Mouse (Mus musculus) testis, adult 2 months (tissue): ENCODE data around the gene Ado. TPM values are rescaled to one million over a fixed set of nuclear protein-coding genes. Genes with fewer than 3 reads are reported as not detected.

Experiments used
- H3K27ac ChIP-seq: fragments of 200-500 bp; 2 replicates; pipeline ENCODE4 v1.5.1; 2012; ENCODE audit warnings: low read depth, low read length; ENCODE audit not compliant: control insufficient read depth, insufficient read depth
- H3K27me3 ChIP-seq: fragments of 200-500 bp; 2 replicates; pipeline ENCODE4 v1.6.1; 2012; ENCODE audit warnings: mild to moderate bottlenecking, low read length, moderate library complexity; ENCODE audit not compliant: control insufficient read depth, insufficient read depth
- H3K36me3 ChIP-seq: fragments of 200-500 bp; 2 replicates; pipeline ENCODE4 v1.6.1; 2012; ENCODE audit warnings: mild to moderate bottlenecking, low read length; ENCODE audit not compliant: control insufficient read depth, insufficient read depth
- H3K4me1 ChIP-seq: fragments of 200-500 bp; 2 replicates; pipeline ENCODE4 v1.6.1; 2012; ENCODE audit warnings: low read length; ENCODE audit not compliant: control insufficient read depth, insufficient read depth
- H3K4me3 ChIP-seq: fragments of 200-500 bp; 2 replicates; pipeline ENCODE4 v1.5.1; 2012; ENCODE audit warnings: low read depth, mild to moderate bottlenecking, low read length, moderate library complexity, mixed read lengths; ENCODE audit not compliant: control insufficient read depth
- CTCF ChIP-seq: fragments of 200-500 bp; IDR thresholded peaks from 2 replicates; pipeline ENCODE4 v1.5.1; 2012; ENCODE audit warnings: low read depth, mild to moderate bottlenecking, inconsistent platforms, low read length, moderate library complexity; ENCODE audit not compliant: control insufficient read depth, insufficient read depth, insufficient replicate concordance
- POLR2A ChIP-seq: fragments of 200-500 bp; IDR thresholded peaks from 2 replicates; pipeline ENCODE4 v1.6.1; 2012; ENCODE audit warnings: low read depth, mild to moderate bottlenecking, inconsistent platforms, low read length, moderate library complexity; ENCODE audit not compliant: control insufficient read depth
- polyA plus RNA-seq: library from polyadenylated mRNA; depleted of rRNA; stranded (reverse); fragments of >200 nt; gene quantifications from 2 replicates; pipeline ENCODE4 v1.2.3, GENCODE M21; 2012

The Ado gene
- polyA plus RNA-seq, 1 experiment: 10.1 TPM

DNA sequence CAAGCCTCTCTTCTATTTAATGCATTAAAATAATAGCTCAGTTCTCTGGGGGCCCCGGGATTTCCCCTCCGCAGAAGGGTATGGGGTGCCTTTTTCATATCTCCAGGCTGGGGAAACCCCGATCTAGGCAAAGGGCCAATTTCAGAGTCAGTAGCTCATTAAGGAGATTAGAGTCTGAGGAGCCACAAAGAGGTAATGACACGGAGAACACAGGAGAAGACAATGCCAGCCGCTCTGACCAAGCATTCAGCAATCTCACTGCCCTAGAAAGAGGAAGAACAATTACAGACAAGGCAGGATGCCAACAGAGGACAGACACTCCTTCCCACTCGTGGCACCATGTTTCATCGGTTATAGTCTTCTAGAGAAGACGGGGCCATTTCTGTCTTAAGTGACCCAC lies 17.3 kb upstream of the Ado start:
- TF ChIP-seq CTCF (no peak), POLR2A (no peak)
- H3K4me1 ChIP-seq: no peaks in the 10 kb centered on the region
- H3K27me3 ChIP-seq: no peaks in the 10 kb centered on the region
- H3K4me3 ChIP-seq: no peak overlapping the region
- no peaks in the 10 kb centered on the region for H3K36me3 ChIP-seq
- no peak overlapping the region for H3K27ac ChIP-seq

DNA sequence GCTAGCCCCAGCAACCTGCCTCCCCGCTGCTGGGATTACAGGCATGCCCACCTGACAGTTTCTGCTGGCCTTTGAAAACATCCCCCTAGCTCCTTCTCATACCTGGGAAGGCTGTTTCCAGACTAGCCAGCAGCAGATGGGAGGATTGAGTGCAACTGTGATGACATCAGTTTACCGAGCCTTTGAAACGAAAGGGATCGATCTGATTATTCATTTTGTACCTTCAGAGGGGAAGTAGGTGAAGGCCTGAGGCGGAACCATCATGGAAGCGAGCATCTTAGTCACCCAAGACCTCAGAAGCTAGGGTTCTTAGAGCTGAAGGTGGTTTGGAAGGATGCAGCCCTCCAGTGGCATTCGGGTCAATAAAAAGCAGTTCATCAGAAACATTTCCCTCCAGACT lies 15.8 kb upstream of the Ado start:
- H3K27ac ChIP-seq: no peak overlapping the region
- no peak overlapping the region for H3K4me3 ChIP-seq
- no peaks in the 10 kb centered on the region for H3K4me1 ChIP-seq
- no peaks in the 10 kb centered on the region for H3K27me3 ChIP-seq
- no peaks in the 10 kb centered on the region for H3K36me3 ChIP-seq
- TF ChIP-seq POLR2A (no peak), CTCF (no peak)

DNA sequence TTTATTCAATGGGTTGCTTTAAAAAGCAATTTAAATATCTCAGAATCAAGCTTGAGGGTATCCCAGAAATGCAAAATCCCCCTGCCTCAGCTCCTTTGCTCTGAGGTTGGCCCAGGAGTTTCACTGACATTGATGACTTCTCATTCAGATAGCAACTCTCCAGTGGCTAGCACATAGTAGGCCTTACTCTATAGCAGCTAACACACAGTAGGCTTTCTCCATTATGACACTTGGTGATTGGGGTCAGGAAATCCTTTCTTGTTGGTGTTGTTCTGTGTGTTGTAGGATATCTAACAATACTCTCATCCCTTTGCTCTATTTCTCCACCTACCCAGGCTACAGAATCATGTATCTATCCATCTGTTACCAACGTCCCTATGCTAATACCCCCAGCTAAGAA lies 12.4 kb upstream of the Ado start:
- Histone ChIP-seq H3K27ac (no peak overlapping the region), H3K4me1 (no peaks in the 10 kb centered on the region; the same call in 1 of the 2 replicates), H3K27me3 (no peaks in the 10 kb centered on the region), H3K36me3 (no peaks in the 10 kb centered on the region), H3K4me3 (no peak overlapping the region)
- no peak for TF ChIP-seq CTCF
- TF ChIP-seq POLR2A: no peak

DNA sequence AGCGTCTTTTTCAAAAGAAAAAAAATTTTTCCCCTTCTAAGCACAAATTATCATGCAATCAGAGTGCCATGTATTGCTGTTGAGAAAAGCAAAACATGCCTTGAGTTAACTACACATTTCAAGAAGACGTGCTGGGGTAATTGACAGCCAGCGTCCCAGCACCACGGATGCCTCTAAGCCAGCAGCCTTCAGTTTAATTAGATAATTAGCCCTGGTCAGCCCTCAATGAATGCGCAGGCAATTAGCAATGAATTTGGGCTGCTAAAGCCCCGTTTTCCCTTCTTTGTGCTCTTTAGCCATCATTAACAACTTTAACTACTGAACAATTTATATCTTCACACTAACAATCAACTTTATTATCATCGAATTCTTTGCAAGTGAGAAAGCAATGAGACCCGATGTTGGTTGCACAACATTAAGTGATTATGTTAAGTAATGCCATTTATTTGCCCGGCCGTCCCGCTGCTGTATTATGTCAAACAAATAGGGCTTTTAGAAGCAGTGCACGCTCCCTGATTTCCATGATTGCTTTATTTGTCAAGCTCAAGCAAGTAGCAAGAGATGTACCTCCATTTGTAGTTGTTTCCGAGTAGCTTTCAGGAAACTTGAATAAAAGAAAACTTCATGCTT lies 11.1 kb upstream of the Ado start:
- TF ChIP-seq CTCF (no peak), POLR2A (no peak)
- Histone ChIP-seq H3K36me3 (no peaks in the 10 kb centered on the region), H3K27me3 (no peaks in the 10 kb centered on the region), H3K4me3 (no peak overlapping the region), H3K27ac (no peak overlapping the region), H3K4me1 (no peaks in the 10 kb centered on the region; the same call in 1 of the 2 replicates)

DNA sequence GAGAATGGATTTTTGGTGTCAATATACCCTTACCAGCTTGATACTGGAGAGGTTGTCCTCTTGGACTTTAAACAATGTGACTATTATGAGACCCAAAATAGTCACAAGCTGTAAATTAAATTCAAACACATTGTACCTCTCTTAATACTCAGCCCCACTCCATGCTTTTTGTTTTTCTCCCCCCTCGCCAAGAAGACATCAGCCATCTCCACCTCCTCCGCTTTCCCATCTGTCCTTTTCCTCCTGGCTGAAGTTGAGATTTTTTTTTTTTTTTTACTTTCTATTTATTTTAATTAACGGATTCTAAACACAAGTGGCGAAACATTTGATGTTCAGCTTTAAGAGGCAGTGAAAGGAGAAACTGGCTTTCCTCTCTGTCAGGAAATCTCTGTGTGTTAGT lies 9.3 kb upstream of the Ado start:
- TF ChIP-seq CTCF (no peak), POLR2A (no peak)
- no peaks in the 10 kb centered on the region for H3K27me3 ChIP-seq
- no peak overlapping the region for H3K4me3 ChIP-seq
- H3K36me3 ChIP-seq: no peaks in the 10 kb centered on the region
- H3K27ac ChIP-seq: no peak overlapping the region
- no peaks in the 10 kb centered on the region; the same call in 1 of the 2 replicates for H3K4me1 ChIP-seq

DNA sequence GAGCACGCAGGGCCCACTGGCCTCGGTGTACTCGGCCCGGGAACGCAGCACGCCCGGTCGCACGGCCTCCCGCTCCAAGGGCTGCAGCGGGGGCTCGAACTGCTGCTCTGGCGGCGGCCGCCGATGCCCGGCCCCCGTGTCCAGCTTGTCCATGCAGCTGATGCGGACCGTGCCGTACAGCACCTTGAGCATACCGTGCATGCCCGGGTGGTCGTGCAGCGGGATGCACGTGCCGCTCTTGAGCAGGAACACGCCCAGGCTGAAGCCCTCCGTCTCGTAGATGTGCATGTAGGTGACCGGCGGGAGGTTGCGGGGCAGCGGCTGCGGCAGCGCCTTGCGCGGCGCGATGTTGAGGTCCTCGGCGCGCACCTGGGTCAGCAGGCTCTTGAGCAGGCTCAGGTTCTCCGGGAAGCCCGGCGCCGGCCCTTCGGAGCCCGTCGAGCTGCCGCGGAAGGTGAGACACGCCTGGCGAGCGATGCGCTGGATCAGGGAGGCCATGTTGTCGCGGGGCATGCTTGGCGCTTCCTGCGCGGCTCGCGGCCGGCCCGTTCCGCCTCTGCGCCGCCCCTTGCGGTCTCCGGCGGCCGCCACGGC lies 397 bp downstream of the Ado start:
- Histone ChIP-seq H3K4me3 (peak overlapping the region; percentile 86), H3K4me1 (peaks cover 8% of the 10 kb centered on the region), H3K27ac (peak overlapping the region; percentile 62), H3K27me3 (no peaks in the 10 kb centered on the region), H3K36me3 (peaks cover 2% of the 10 kb centered on the region; the same call in 1 of the 2 replicates)
- no peak; the same call in 1 of the 2 replicates for TF ChIP-seq POLR2A
- no peak for TF ChIP-seq CTCF

DNA sequence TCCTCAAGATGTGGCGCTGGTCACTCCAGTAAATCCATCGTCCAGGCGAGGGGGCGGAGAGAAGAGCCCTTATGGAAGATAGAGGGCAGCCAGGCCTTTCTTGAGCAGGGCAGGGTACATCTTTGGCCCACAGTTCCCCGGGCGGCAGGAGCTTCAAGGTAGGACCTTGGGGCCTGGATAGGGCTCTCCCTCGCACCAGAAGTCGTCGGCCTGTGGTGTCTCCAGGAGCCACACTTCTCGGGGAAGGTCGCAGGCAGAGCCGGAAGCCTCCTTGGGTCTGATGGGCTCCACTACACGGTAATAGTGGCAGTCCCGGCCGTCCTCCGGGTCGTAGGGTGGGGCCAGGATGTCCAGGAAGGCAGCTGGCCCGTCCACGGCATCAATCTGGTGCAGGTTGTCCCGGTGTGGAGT lies 900 bp downstream of the Ado start:
- TF ChIP-seq POLR2A (no peak), CTCF (no peak)
- Histone ChIP-seq H3K27me3 (no peaks in the 10 kb centered on the region), H3K4me1 (peaks cover 8% of the 10 kb centered on the region), H3K4me3 (peak overlapping the region; percentile 86), H3K36me3 (peaks cover 2% of the 10 kb centered on the region; the same call in 1 of the 2 replicates), H3K27ac (peak overlapping the region; percentile 62)

DNA sequence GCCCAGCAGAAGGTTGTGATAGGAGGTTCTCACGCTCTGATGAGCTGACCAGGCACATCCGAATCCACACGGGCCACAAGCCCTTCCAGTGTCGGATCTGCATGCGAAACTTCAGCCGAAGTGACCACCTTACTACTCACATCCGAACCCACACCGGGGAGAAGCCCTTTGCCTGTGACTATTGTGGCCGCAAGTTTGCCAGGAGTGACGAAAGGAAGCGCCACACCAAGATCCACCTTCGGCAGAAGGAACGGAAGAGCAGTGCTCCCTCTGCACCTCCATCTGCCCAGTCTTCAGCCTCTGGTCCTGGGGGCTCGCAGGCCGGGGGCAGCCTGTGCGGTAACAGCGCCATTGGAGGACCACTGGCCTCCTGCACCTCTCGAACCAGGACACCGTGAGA lies 8.2 kb downstream of the Ado start:
- no peak for TF ChIP-seq CTCF
- TF ChIP-seq POLR2A: no peak
- Histone ChIP-seq H3K4me1 (peaks cover 23% of the 10 kb centered on the region), H3K36me3 (peaks cover 2% of the 10 kb centered on the region; the same call in 1 of the 2 replicates), H3K4me3 (no peak overlapping the region; the same call in 1 of the 2 replicates), H3K27me3 (peaks cover 3% of the 10 kb centered on the region; the same call in 1 of the 2 replicates), H3K27ac (no peak overlapping the region)
